7 mouse cellular contexts compared by ENCODE assay signal in the genomic region with DNA sequence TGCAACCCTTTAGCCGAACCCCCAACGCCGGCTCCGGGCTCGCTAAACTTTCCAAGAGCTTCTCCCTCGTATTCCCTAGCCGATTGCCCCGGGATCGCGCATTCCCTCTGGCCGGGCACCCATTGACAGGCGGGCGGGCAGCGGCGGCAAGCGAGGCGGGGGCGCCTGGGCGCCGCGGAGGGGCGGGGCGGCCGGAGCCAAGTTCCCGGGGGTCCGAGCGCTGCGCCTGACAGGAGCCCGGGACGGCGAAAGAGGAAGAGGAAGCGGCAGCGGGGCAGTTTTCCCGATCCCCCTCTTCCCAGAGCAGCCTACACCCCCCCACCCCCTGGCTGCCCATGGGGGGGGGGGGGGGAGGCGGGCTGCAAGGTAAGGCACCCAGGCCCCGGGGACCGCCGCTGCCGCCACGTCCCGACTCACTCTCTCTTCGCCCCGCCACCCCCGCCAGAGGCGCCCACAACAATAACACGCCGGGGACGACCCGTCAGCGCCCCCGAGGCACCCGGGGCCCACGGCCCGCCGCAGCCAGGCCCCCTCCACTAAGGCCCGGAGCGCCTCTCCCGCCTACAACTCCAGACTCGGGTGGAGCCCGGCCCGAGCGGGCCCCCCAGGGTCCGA. TPM values are rescaled to one million over a fixed set of nuclear protein-coding genes. Genes with fewer than 3 reads are reported as not detected.
DNase-seq lines count a peak whose midpoint lies in the region; ATAC-seq and TF ChIP-seq lines count a peak whose summit lies in the region.

No protein-coding gene starts in this region.

- TF ChIP-seq RAD21 in MEL (IDR thresholded peaks at IDR 0.05; ENCODE audit: low read depth, low read length): no peak

- peaks cover 37% of the 10 kb centered on the region for H3K79me2 ChIP-seq in MEL (ENCODE audit: control insufficient read depth, insufficient read depth, low read length, poor library complexity)

- no peak; a peak in 2 of 4 replicates for TF ChIP-seq POLR2A in MEL (IDR thresholded peaks at IDR 0.05; ENCODE audit: control insufficient read depth in 1 of 2, insufficient read depth in 1 of 2, low read depth in 1 of 2, low read length in 2 of 2, poor library complexity in 1 of 2)

- no peaks in the 10 kb centered on the region for H3K27me3 ChIP-seq in MEL (ENCODE audit: control insufficient read depth in 1 of 2, insufficient read depth in 2 of 2, low read length in 2 of 2)
- 0 out of 2 replicates have a peak, but pooled peaks cover 5% of the 10 kb centered on the region for H3K27me3 ChIP-seq in forebrain, embryonic 12.5 days
- no peaks in the 10 kb centered on the region for H3K27me3 ChIP-seq in hindbrain, embryonic 15.5 days
- no peaks in the 10 kb centered on the region for H3K27me3 ChIP-seq in limb, embryonic 11.5 days (ENCODE audit: control insufficient read depth, insufficient read depth, low read length)
- H3K27me3 ChIP-seq in midbrain, embryonic 11.5 days (ENCODE audit: control insufficient read depth, insufficient read depth, low read length): no peaks in the 10 kb centered on the region

- peak overlapping the region; percentile 88 to 97 for H3K4me3 ChIP-seq in MEL (ENCODE audit: control insufficient read depth in 1 of 2, insufficient read depth in 1 of 2, low read depth in 2 of 2, low read length in 2 of 2)
- peak overlapping the region; percentile 93 for H3K4me3 ChIP-seq in forebrain, embryonic 12.5 days (replicated peaks)
- peak overlapping the region; percentile 96 for H3K4me3 ChIP-seq in hindbrain, embryonic 15.5 days
- peak overlapping the region; percentile 95 for H3K4me3 ChIP-seq in limb, embryonic 11.5 days (ENCODE audit: low read depth, low read length)
- H3K4me3 ChIP-seq in midbrain, embryonic 11.5 days (ENCODE audit: low read depth, low read length): peak overlapping the region; percentile 91

- no peak for DNase-seq in MEL (ENCODE audit: low read depth, low spot score)
- DNase-seq in adrenal gland, postnatal 25 days: peak; percentile 44
- peak; percentile 65 for DNase-seq in limb, embryonic 11.5 days (ENCODE audit: low spot score)
- DNase-seq in midbrain, embryonic 11.5 days (ENCODE audit: low spot score, missing footprints): no peak
- peak; percentile 39 for DNase-seq in right cerebral cortex, postnatal 4 days

- peaks cover 0 to 26% of the 10 kb centered on the region in 2 experiments; a peak in 3 of 4 replicates for H3K36me3 ChIP-seq in MEL (ENCODE audit: control insufficient read depth in 1 of 2, insufficient read depth in 2 of 2, low read length in 2 of 2)
- no peaks in the 10 kb centered on the region for H3K36me3 ChIP-seq in forebrain, embryonic 12.5 days (replicated peaks)
- no peaks in the 10 kb centered on the region for H3K36me3 ChIP-seq in hindbrain, embryonic 15.5 days
- no peaks in the 10 kb centered on the region for H3K36me3 ChIP-seq in limb, embryonic 11.5 days (ENCODE audit: control insufficient read depth, insufficient read depth, low read length)
- no peaks in the 10 kb centered on the region for H3K36me3 ChIP-seq in midbrain, embryonic 11.5 days (ENCODE audit: control insufficient read depth, insufficient read depth, low read length)

- H3K9ac ChIP-seq in MEL (ENCODE audit: control insufficient read depth, low read depth, low read length, poor library complexity, severe bottlenecking): peak overlapping the region; percentile 92
- H3K9ac ChIP-seq in forebrain, embryonic 12.5 days: peak overlapping the region; percentile 88
- H3K9ac ChIP-seq in hindbrain, embryonic 15.5 days: peak overlapping the region; percentile 85
- peak overlapping the region; percentile 82 for H3K9ac ChIP-seq in limb, embryonic 11.5 days (ENCODE audit: low read length)
- H3K9ac ChIP-seq in midbrain, embryonic 11.5 days (ENCODE audit: low read length): peak overlapping the region; percentile 89

- H3K9me3 ChIP-seq in MEL (replicated peaks; ENCODE audit: insufficient read depth, low read length): no peaks in the 10 kb centered on the region
- H3K9me3 ChIP-seq in forebrain, embryonic 12.5 days: no peaks in the 10 kb centered on the region
- H3K9me3 ChIP-seq in hindbrain, embryonic 15.5 days: no peaks in the 10 kb centered on the region
- H3K9me3 ChIP-seq in limb, embryonic 11.5 days (ENCODE audit: control insufficient read depth, low read length): no peaks in the 10 kb centered on the region
- H3K9me3 ChIP-seq in midbrain, embryonic 11.5 days (ENCODE audit: control insufficient read depth, low read length): no peaks in the 10 kb centered on the region

- H3K4me1 ChIP-seq in MEL (ENCODE audit: control insufficient read depth in 1 of 2, insufficient read depth in 2 of 2, low read length in 2 of 2): peaks cover 0 to 16% of the 10 kb centered on the region in 2 experiments; a peak in 2 of 4 replicates
- peaks cover 24% of the 10 kb centered on the region for H3K4me1 ChIP-seq in forebrain, embryonic 12.5 days
- peaks cover 35% of the 10 kb centered on the region for H3K4me1 ChIP-seq in hindbrain, embryonic 15.5 days (replicated peaks)
- H3K4me1 ChIP-seq in limb, embryonic 11.5 days (ENCODE audit: control insufficient read depth, insufficient read depth, low read length): peaks cover 5% of the 10 kb centered on the region; the same call in 1 of the 2 replicates
- H3K4me1 ChIP-seq in midbrain, embryonic 11.5 days (ENCODE audit: control insufficient read depth, insufficient read depth, low read length): peaks cover 13% of the 10 kb centered on the region

- H3K4me2 ChIP-seq in forebrain, embryonic 12.5 days: peak overlapping the region; percentile 90
- peak overlapping the region; percentile 95 for H3K4me2 ChIP-seq in hindbrain, embryonic 15.5 days
- peak overlapping the region; percentile 60 for H3K4me2 ChIP-seq in limb, embryonic 11.5 days (ENCODE audit: low read depth, severe bottlenecking)
- H3K4me2 ChIP-seq in midbrain, embryonic 11.5 days: peak overlapping the region; percentile 63

- peak overlapping the region; percentile 64 for H3K27ac ChIP-seq in MEL (ENCODE audit: control insufficient read depth, low read depth, low read length)
- H3K27ac ChIP-seq in forebrain, embryonic 12.5 days: peak overlapping the region; percentile 98
- H3K27ac ChIP-seq in hindbrain, embryonic 15.5 days (replicated peaks): peak overlapping the region; percentile 97
- H3K27ac ChIP-seq in limb, embryonic 11.5 days (replicated peaks; ENCODE audit: low read depth, low read length): peak overlapping the region; percentile 90
- peak overlapping the region; percentile 91 for H3K27ac ChIP-seq in midbrain, embryonic 11.5 days (ENCODE audit: low read depth, low read length)

- under 1% methylated on average over 54 of the region's 63 CpGs for WGBS in forebrain, embryonic 12.5 days
- WGBS in hindbrain, embryonic 15.5 days: under 1% methylated on average over 39 of the region's 63 CpGs
- 0% methylated on average over 29 of the region's 63 CpGs for WGBS in limb, embryonic 11.5 days
- 3% methylated on average over 34 of the region's 63 CpGs for WGBS in midbrain, embryonic 11.5 days

- TF ChIP-seq EP300 in MEL (IDR thresholded peaks at IDR 0.05; ENCODE audit: low read depth in 1 of 2, low read length in 2 of 2): no peak

- TF ChIP-seq CTCF in MEL (IDR thresholded peaks at IDR 0.05 in 2 of 3, conservative IDR thresholded peaks at IDR 0.05 in 1 of 3; ENCODE audit: control insufficient read depth in 1 of 3, insufficient read depth in 1 of 3, low read depth in 2 of 3, low read length in 3 of 3, poor library complexity in 1 of 3, severe bottlenecking in 1 of 3): no peak

- peak; percentile 87 for ATAC-seq in forebrain, embryonic 12.5 days (ENCODE audit: low FRiP score)
- peak; percentile 87 for ATAC-seq in hindbrain, embryonic 15.5 days (ENCODE audit: low FRiP score, low read depth)
- peak; percentile 37; the same call in 1 of the 2 replicates for ATAC-seq in limb, embryonic 11.5 days (ENCODE audit: insufficient number of reproducible peaks, low FRiP score, low TSS enrichment, low read depth)
- peak; percentile 85 for ATAC-seq in midbrain, embryonic 11.5 days (ENCODE audit: low FRiP score)

TF ChIP-seq in MEL, 35 proteins besides CTCF, POLR2A, EP300 and RAD21:
- no peak for TF ChIP-seq MAFK (IDR thresholded peaks at IDR 0.05; ENCODE audit: borderline replicate concordance, low read depth, low read length)
- no peak for TF ChIP-seq TAL1 (IDR thresholded peaks at IDR 0.05; ENCODE audit: low read length)
- TF ChIP-seq MAZ (IDR thresholded peaks at IDR 0.05; ENCODE audit: low read depth, low read length): no peak; the same call in 1 of the 2 replicates
- TF ChIP-seq MXI1 (IDR thresholded peaks at IDR 0.05; ENCODE audit: low read depth, low read length): peak; percentile 6; the same call in 1 of the 2 replicates
- 0 out of 2 replicates have a peak, but pooled peaks have one; percentile 18 for TF ChIP-seq UBTF (IDR thresholded peaks at IDR 0.05; ENCODE audit: borderline replicate concordance, insufficient read depth, low read depth, low read length)
- TF ChIP-seq MEF2A (IDR thresholded peaks at IDR 0.05; ENCODE audit: extremely low read depth, insufficient replicate concordance, low read depth, low read length, poor library complexity, severe bottlenecking): no peak
TF ChIP-seq in MEL: peak in this region for 2.

RNA-seq across cellular contexts. Expression of a gene that starts 7.5 kb away (rescaled TPM):
- total RNA-seq in MEL (2012; rRNA removed): 7.7 and 8.8 TPM in 2 replicates
- polyA plus RNA-seq in MEL (2012; ENCODE audit: insufficient read depth in 1 of 2, insufficient read length in 2 of 2, low read depth in 1 of 2, low replicate concordance in 2 of 2, missing spikeins in 1 of 2): 10 to 100 TPM in 1 of 2 experiments, not detected in 1; 21.5 TPM
- total RNA-seq in adrenal gland, postnatal 25 days (2021): 34.3 and 42.2 TPM in 2 replicates
- polyA plus RNA-seq in forebrain, embryonic 12.5 days (2016; fragmentation: Nextera tagmentation; extraction: Ambion mirVana): 63.2 and 67.9 TPM in 2 replicates
- polyA plus RNA-seq in hindbrain, embryonic 15.5 days (2015; fragmentation: Nextera tagmentation; extraction: Ambion mirVana): 54.9 and 56.4 TPM in 2 replicates
- polyA plus RNA-seq in limb, embryonic 11.5 days (2014; fragmentation: Nextera tagmentation; extraction: Ambion mirVana): 56.5 and 69.6 TPM in 2 replicates
- polyA plus RNA-seq in midbrain, embryonic 11.5 days (2014; fragmentation: Nextera tagmentation; extraction: Ambion mirVana): 73.3 and 74.5 TPM in 2 replicates

Comparison
In these comparisons a context has a peak if more than half of its experiments do, and no peak if none do; other contexts are left out.
1. DNase-seq: peak in adrenal gland, postnatal 25 days (single experiment), limb, embryonic 11.5 days (single experiment) and right cerebral cortex, postnatal 4 days (single experiment); none in MEL (single experiment) and midbrain, embryonic 11.5 days (single experiment).
2. ATAC-seq: peak in every context shown above with its lines; median percentile 87 in forebrain, embryonic 12.5 days; 87 in hindbrain, embryonic 15.5 days; 85 in midbrain, embryonic 11.5 days; 37 in limb, embryonic 11.5 days.
3. Peak in every context shown above with its lines, with median percentiles within 50 percentile points of each other: H3K27ac ChIP-seq, H3K4me3 ChIP-seq, H3K9ac ChIP-seq and H3K4me2 ChIP-seq.